Mouse (Mus musculus): ENCODE measurements around the gene Mfap1b. TPM values are rescaled to one million over a fixed set of nuclear protein-coding genes. Genes with fewer than 3 reads are reported as not detected.
A peak's percentile ranks its signal among the peaks of the same experiment; 100 is the strongest.
"Not testable (repeated sequence)": the region's sequence is repeated elsewhere in the genome, so short reads cannot be mapped to it uniquely, and the experiment has no call there.

Mfap1b gene
- 45.7 and 51.1 TPM in 2 replicates for polyA plus RNA-seq (2015; fragmentation: Nextera tagmentation; extraction: Ambion mirVana)

GRCm38 (mm10) chr2:121473301-121474179 is at the start of gene Mfap1b:
TSS of gene Mfap1b (minus strand) at chr2:121474067.
- not testable (repeated sequence) for H3K27me3 ChIP-seq, H3K4me1 ChIP-seq, H3K36me3 ChIP-seq, H3K9me3 ChIP-seq
- WGBS: 4% methylated on average over 41 of the region's 41 CpGs
- ATAC-seq (ENCODE audit: borderline replicate concordance, extremely low read depth, low FRiP score, low TSS enrichment): peak; percentile 94
- Histone ChIP-seq H3K9ac (peak within 1 kb of the TSS; percentile 66), H3K4me2 (peak within 1 kb of the TSS; percentile 69), H3K4me3 (peak within 1 kb of the TSS; percentile 70), H3K27ac (peak within 1 kb of the TSS; percentile 53; the same call in 1 of the 2 replicates)

DNA sequence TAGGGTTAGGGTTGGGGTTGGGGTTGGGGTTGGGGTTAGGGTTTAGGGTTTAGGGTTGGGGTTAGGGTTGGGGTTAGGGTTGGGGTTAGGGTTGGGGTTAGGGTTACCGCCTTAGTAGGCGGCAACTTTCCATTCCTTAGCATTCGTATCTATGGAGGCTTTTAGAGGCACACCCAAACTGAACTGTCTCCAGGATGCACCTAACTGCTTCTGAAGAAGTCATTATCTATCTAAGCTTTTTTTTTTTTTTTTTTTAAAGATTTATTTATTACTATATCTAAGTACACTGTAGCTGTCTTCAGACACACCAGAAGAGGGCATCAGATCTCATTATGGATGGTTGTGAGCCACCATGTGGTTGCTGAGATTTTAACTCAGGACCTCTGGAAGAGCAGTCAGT is 49.0 kb upstream of the Mfap1b start:
- H3K27me3 ChIP-seq; H3K4me3 ChIP-seq; H3K9ac ChIP-seq; H3K9me3 ChIP-seq; H3K27ac ChIP-seq; H3K4me1 ChIP-seq; H3K4me2 ChIP-seq; ATAC-seq (ENCODE audit: borderline replicate concordance, extremely low read depth, low FRiP score, low TSS enrichment): not testable (repeated sequence)
- peaks cover 36% of the 10 kb centered on the region for H3K36me3 ChIP-seq
- WGBS: 95% methylated on average over 3 of the region's 3 CpGs

GRCm38 (mm10) chr2:121522006-121522405 is 48.1 kb upstream of the Mfap1b start:
- WGBS: 76% methylated on average over 2 of the region's 2 CpGs
- H3K4me3 ChIP-seq: no peak overlapping the region

GRCm38 (mm10) chr2:121518711-121519110 is 44.8 kb upstream of the Mfap1b start:
- ATAC-seq (ENCODE audit: borderline replicate concordance, extremely low read depth, low FRiP score, low TSS enrichment); H3K9ac ChIP-seq; H3K9me3 ChIP-seq; H3K27ac ChIP-seq; H3K4me2 ChIP-seq; H3K27me3 ChIP-seq; H3K4me3 ChIP-seq; H3K4me1 ChIP-seq: not testable (repeated sequence)
- peaks cover 24% of the 10 kb centered on the region for H3K36me3 ChIP-seq
- 89% methylated on average over 4 of the region's 4 CpGs for WGBS

More at GRCm38 (mm10) chr2:121522006-121522405, 48.1 kb upstream of the Mfap1b start:
- Histone ChIP-seq H3K27ac (no peak overlapping the region), H3K4me1 (no peaks in the 10 kb centered on the region), H3K9ac (no peak overlapping the region), H3K27me3 (no peaks in the 10 kb centered on the region), H3K36me3 (peaks cover 44% of the 10 kb centered on the region), H3K9me3 (no peaks in the 10 kb centered on the region), H3K4me2 (no peak overlapping the region)
- ATAC-seq (ENCODE audit: borderline replicate concordance, extremely low read depth, low FRiP score, low TSS enrichment): no peak

DNA sequence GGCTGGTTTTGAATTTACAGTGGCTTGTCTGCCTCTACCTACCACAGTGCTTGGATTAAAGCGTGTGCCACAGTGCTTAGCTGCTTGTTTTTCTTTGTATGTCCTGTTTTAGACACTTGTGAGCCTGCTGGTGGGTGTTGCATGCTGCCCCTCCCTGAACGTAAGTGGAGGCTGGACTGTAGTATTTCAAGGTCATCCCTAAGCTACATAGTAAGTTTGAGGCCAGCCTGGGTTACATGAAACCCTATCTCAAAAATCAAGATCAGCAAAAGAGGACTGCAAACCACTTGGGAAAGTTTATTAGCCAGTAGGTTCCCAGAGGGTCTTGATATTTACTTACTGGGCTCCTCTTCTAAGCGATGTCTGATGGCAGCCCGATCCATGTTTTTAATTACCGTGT is 44.2 kb upstream of the Mfap1b start:
- H3K9ac ChIP-seq: no peak overlapping the region
- H3K4me1 ChIP-seq: no peaks in the 10 kb centered on the region
- H3K4me3 ChIP-seq: no peak overlapping the region
- H3K27me3 ChIP-seq: no peaks in the 10 kb centered on the region
- no peak for ATAC-seq (ENCODE audit: borderline replicate concordance, extremely low read depth, low FRiP score, low TSS enrichment)
- no peak overlapping the region for H3K4me2 ChIP-seq
- 92% methylated on average over 5 of the region's 5 CpGs for WGBS
- no peak overlapping the region for H3K27ac ChIP-seq
- no peaks in the 10 kb centered on the region for H3K9me3 ChIP-seq
- H3K36me3 ChIP-seq: peaks cover 27% of the 10 kb centered on the region

DNA sequence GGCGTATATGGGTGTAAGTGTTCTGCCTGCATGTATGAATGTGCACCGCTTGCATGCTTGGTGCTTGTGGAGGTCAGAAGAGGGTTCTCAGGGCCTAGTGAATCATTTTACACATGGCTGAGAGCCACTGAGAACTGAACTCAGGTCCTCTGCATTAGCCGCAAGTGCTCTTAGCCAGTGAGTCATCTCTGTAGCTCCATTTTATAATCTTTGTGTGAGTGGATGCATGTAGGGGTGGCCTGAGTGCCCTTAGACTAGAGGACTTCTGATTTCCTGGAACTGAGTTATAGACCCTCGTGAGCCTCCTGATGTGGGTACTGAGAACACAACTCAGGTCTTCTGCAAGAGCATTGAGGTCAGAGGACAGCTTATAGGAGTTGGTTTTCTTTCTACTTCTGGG is 40.3 kb upstream of the Mfap1b start:
- peaks cover 6% of the 10 kb centered on the region; the same call in 1 of the 2 replicates for H3K4me1 ChIP-seq
- no peak overlapping the region for H3K4me3 ChIP-seq
- ATAC-seq (ENCODE audit: borderline replicate concordance, extremely low read depth, low FRiP score, low TSS enrichment): no peak
- no peak overlapping the region for H3K27ac ChIP-seq
- no peaks in the 10 kb centered on the region for H3K9me3 ChIP-seq
- H3K36me3 ChIP-seq: peaks cover 31% of the 10 kb centered on the region
- H3K4me2 ChIP-seq: no peak overlapping the region
- WGBS: 89% methylated on average over 4 of the region's 4 CpGs
- no peak overlapping the region for H3K9ac ChIP-seq
- no peaks in the 10 kb centered on the region for H3K27me3 ChIP-seq

DNA sequence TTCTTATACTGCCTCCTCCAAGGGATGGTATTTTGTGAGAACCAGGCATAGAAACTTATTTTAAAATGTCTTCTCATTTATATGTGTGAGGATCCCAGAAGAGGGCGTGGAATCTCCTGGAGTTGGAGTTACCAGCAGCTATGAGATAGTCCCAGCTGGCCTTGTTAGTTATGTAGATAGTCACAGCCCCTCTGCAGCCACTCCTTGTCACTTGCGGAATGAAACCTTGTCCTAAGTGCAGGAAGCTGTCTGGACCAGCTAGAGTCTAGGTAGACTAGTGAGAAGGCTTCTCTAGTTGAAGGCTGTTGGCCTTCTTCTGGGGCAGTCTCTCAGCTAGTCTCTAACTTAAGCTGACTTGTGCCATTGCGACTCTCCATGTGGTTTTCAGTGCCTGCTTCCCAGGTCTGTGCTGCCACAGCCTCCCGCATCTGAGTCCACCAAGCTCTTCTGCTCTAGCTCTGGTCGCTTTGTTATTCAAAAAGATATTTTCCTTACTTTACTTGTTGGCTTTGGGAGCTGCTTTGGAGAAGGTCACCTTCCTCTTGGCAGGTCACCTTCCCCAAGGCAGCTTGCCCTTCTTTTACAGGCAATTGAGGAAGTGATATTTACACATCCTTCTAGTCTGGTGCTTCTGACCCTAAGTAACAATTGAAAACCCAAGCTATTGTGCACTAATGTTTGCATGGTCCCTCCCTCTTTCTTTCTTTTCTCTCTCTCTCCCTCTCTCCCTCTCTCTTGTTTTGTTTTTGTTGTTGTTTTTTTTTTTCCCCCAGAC is 39.3 kb upstream of the Mfap1b start:
- H3K36me3 ChIP-seq: peaks cover 30% of the 10 kb centered on the region
- WGBS: 82% methylated on average over 5 of the region's 5 CpGs
- H3K9me3 ChIP-seq; H3K4me3 ChIP-seq; H3K9ac ChIP-seq; H3K27ac ChIP-seq; H3K4me2 ChIP-seq; ATAC-seq (ENCODE audit: borderline replicate concordance, extremely low read depth, low FRiP score, low TSS enrichment); H3K27me3 ChIP-seq; H3K4me1 ChIP-seq: not testable (repeated sequence)

GRCm38 (mm10) chr2:121511401-121511800 is 37.5 kb upstream of the Mfap1b start:
- 88% methylated on average over 8 of the region's 8 CpGs for WGBS
- no peak for ATAC-seq (ENCODE audit: borderline replicate concordance, extremely low read depth, low FRiP score, low TSS enrichment)
- Histone ChIP-seq H3K27me3 (no peaks in the 10 kb centered on the region), H3K36me3 (peaks cover 17% of the 10 kb centered on the region), H3K9me3 (no peaks in the 10 kb centered on the region), H3K9ac (no peak overlapping the region), H3K4me3 (no peak overlapping the region), H3K4me2 (no peak overlapping the region), H3K27ac (no peak overlapping the region), H3K4me1 (peaks cover 14% of the 10 kb centered on the region)

GRCm38 (mm10) chr2:121509584-121509983 is 35.7 kb upstream of the Mfap1b start:
- Histone ChIP-seq H3K27me3 (no peaks in the 10 kb centered on the region), H3K27ac (no peak overlapping the region), H3K9me3 (no peaks in the 10 kb centered on the region), H3K9ac (0 out of 2 replicates have a peak overlapping the region, but pooled peaks have one; percentile 8), H3K4me2 (peak overlapping the region; percentile 55), H3K4me3 (peak overlapping the region; percentile 35), H3K4me1 (peaks cover 14% of the 10 kb centered on the region), H3K36me3 (peaks cover 17% of the 10 kb centered on the region)
- 21% methylated on average over 16 of the region's 16 CpGs for WGBS
- peak; percentile 72 for ATAC-seq (ENCODE audit: borderline replicate concordance, extremely low read depth, low FRiP score, low TSS enrichment)

DNA sequence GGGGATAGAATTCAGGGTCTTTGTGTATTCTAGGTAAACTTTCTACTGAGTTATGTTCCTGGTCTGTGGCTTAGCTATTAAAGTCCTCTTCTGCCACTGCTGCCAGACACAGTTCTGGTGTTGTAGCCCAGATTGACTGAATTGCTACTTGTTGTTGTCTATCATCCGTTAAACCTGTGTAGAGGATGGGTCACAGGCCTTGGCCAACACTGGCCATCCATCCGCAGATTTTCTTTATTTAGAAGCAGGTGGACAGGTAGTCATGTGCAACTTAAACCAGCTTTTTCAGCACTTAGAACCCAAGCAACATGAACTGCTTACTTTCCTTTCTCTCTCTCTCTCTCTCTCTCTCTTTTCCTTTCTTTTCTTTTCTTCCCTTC is 34.1 kb upstream of the Mfap1b start:
- Histone ChIP-seq H3K4me3 (peak overlapping the region; percentile 65), H3K27ac (no peak overlapping the region), H3K36me3 (peaks cover 14% of the 10 kb centered on the region; the same call in 1 of the 2 replicates), H3K9ac (peak overlapping the region; percentile 53), H3K4me1 (peaks cover 14% of the 10 kb centered on the region), H3K4me2 (peak overlapping the region; percentile 66), H3K9me3 (no peaks in the 10 kb centered on the region), H3K27me3 (no peaks in the 10 kb centered on the region)
- 63% methylated on average over 2 of the region's 2 CpGs for WGBS
- no peak for ATAC-seq (ENCODE audit: borderline replicate concordance, extremely low read depth, low FRiP score, low TSS enrichment)

- 3% methylated on average over 12 of the region's 12 CpGs for WGBS
- no peak for ATAC-seq (ENCODE audit: borderline replicate concordance, extremely low read depth, low FRiP score, low TSS enrichment)
- H3K9me3 ChIP-seq: no peaks in the 10 kb centered on the region
Measured at GRCm38 (mm10) chr2:121507173-121507950, 33.5 kb upstream of the Mfap1b start.

More at GRCm38 (mm10) chr2:121507173-121507950, 33.5 kb upstream of the Mfap1b start:
- peaks cover 14% of the 10 kb centered on the region; the same call in 1 of the 2 replicates for H3K36me3 ChIP-seq
- H3K4me2 ChIP-seq: peak overlapping the region; percentile 66
- H3K27ac ChIP-seq: no peak overlapping the region
- H3K9ac ChIP-seq: peak overlapping the region; percentile 53
- H3K4me3 ChIP-seq: peak overlapping the region; percentile 65
- no peaks in the 10 kb centered on the region for H3K27me3 ChIP-seq
- H3K4me1 ChIP-seq: peaks cover 14% of the 10 kb centered on the region
